Comparison of ENCODE assay signal across 14 mouse cellular contexts in the genomic region with DNA sequence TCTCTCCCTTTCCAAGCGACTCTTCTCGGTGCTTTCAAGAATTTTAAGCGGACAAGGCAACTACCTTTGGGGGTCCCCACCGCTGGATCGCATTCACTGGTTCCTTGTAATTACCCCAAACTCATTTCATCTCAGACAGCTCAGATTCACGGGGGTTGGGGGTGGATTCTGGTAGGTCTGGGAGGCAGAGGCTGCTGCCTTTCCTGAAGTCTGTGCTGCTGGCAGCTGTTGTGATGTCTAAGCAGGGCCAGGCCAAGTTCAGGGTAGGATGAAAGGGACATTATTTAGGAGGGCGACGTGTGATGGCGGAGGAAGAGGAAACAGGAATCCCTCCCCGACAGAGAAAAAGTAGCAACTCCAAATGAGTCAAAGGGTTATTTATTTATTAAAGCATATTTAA.
DNase-seq lines count a peak whose midpoint lies in the region; ATAC-seq and TF ChIP-seq lines count a peak whose summit lies in the region.
"Had no signal": no experiment of that assay in that cellular context is flagged by ENCODE, and none has a peak within 500 bp of the region (broad histone marks: within the 10 kb centered on the region; RNA-seq: fewer than 3 reads in every experiment).

No protein-coding gene starts in this region.

- WGBS in forebrain, embryonic 13.5 days, result 79% methylated on average over 10 of the region's 10 CpGs
- 79% methylated on average over 10 of the region's 10 CpGs for WGBS in forebrain, embryonic 11.5 days
- 58% methylated on average over 10 of the region's 10 CpGs for WGBS in hindbrain, postnatal 0 days
- WGBS in hindbrain, embryonic 16.5 days, result 79% methylated on average over 10 of the region's 10 CpGs
- WGBS in midbrain, embryonic 12.5 days, result 72% methylated on average over 10 of the region's 10 CpGs

- H3K27me3 ChIP-seq in forebrain, embryonic 13.5 days, result no peaks in the 10 kb centered on the region
- H3K27me3 ChIP-seq in forebrain, embryonic 11.5 days (ENCODE audit: control insufficient read depth, insufficient read depth, low read length), result no peaks in the 10 kb centered on the region
- H3K27me3 ChIP-seq in hindbrain, postnatal 0 days (ENCODE audit: insufficient read depth, low read length), result no peaks in the 10 kb centered on the region
- no peaks in the 10 kb centered on the region for H3K27me3 ChIP-seq in hindbrain, embryonic 16.5 days (replicated peaks; ENCODE audit: control insufficient read depth, insufficient read depth, low read length)
- H3K27me3 ChIP-seq in E14TG2a.4 (ENCODE audit: insufficient read depth, low read length), result peaks cover 29% of the 10 kb centered on the region
- no peaks in the 10 kb centered on the region for H3K27me3 ChIP-seq in midbrain, embryonic 12.5 days
- H3K27me3 ChIP-seq: hindbrain, embryonic 12.5 days had no signal

- H3K4me3 ChIP-seq in forebrain, embryonic 13.5 days, result no peak overlapping the region
- no peak overlapping the region for H3K4me3 ChIP-seq in forebrain, embryonic 11.5 days (ENCODE audit: low read depth, low read length)
- no peak overlapping the region for H3K4me3 ChIP-seq in hindbrain, postnatal 0 days (ENCODE audit: low read length)
- no peak overlapping the region for H3K4me3 ChIP-seq in hindbrain, embryonic 16.5 days (ENCODE audit: low read length)
- H3K4me3 ChIP-seq in E14TG2a.4 (replicated peaks; ENCODE audit: low read length), result peak overlapping the region; percentile 66
- H3K4me3 ChIP-seq in midbrain, embryonic 12.5 days, result no peak overlapping the region
- H3K4me3 ChIP-seq: hindbrain, embryonic 12.5 days had no signal

- DNase-seq in forebrain, embryonic 11.5 days (ENCODE audit: low spot score), result no peak
- no peak for DNase-seq in hindbrain, postnatal 0 days (ENCODE audit: low spot score)
- no peak for DNase-seq in adrenal gland, adult (ENCODE audit: inconsistent age in 2 of 2, low spot score in 1 of 2)
- DNase-seq in embryo, embryonic 10.5 days (ENCODE audit: low spot score), result no peak
- DNase-seq: adrenal gland, postnatal 25 days; cerebellum, adult 11 months; lung, adult 2 months; thymus, postnatal 14 days had no signal

- no peaks in the 10 kb centered on the region for H3K36me3 ChIP-seq in forebrain, embryonic 13.5 days (ENCODE audit: poor library complexity, severe bottlenecking)
- no peaks in the 10 kb centered on the region for H3K36me3 ChIP-seq in forebrain, embryonic 11.5 days (ENCODE audit: control insufficient read depth, insufficient read depth, low read length)
- no peaks in the 10 kb centered on the region for H3K36me3 ChIP-seq in hindbrain, postnatal 0 days (ENCODE audit: insufficient read depth, low read length)
- H3K36me3 ChIP-seq in hindbrain, embryonic 16.5 days (ENCODE audit: control insufficient read depth, insufficient read depth, low read length), result no peaks in the 10 kb centered on the region
- H3K36me3 ChIP-seq in E14TG2a.4 (ENCODE audit: insufficient read depth, low read length), result no peaks in the 10 kb centered on the region
- H3K36me3 ChIP-seq in midbrain, embryonic 12.5 days, result no peaks in the 10 kb centered on the region
- H3K36me3 ChIP-seq: hindbrain, embryonic 12.5 days had no signal

- no peaks in the 10 kb centered on the region for H3K9me3 ChIP-seq in forebrain, embryonic 13.5 days (replicated peaks)
- H3K9me3 ChIP-seq in forebrain, embryonic 11.5 days (ENCODE audit: control insufficient read depth, low read length), result no peaks in the 10 kb centered on the region
- no peaks in the 10 kb centered on the region; the same call in 1 of the 2 replicates for H3K9me3 ChIP-seq in hindbrain, postnatal 0 days (ENCODE audit: low read length)
- no peaks in the 10 kb centered on the region for H3K9me3 ChIP-seq in hindbrain, embryonic 16.5 days (ENCODE audit: control insufficient read depth, low read length)
- H3K9me3 ChIP-seq in E14TG2a.4 (ENCODE audit: low read length), result peaks cover 3% of the 10 kb centered on the region; the same call in 1 of the 2 replicates
- H3K9me3 ChIP-seq in midbrain, embryonic 12.5 days, result peaks cover 3% of the 10 kb centered on the region; the same call in 1 of the 2 replicates
- H3K9me3 ChIP-seq: hindbrain, embryonic 12.5 days had no signal

- TF ChIP-seq CTCF in hindbrain, postnatal 0 days (IDR thresholded peaks at IDR 0.05; ENCODE audit: low read depth), result no peak
- TF ChIP-seq CTCF in E14TG2a.4 (conservative IDR thresholded peaks at IDR 0.05; ENCODE audit: low read length), result no peak

- ATAC-seq in forebrain, embryonic 13.5 days, result no peak
- no peak for ATAC-seq in forebrain, embryonic 11.5 days (replicated peaks; ENCODE audit: low FRiP score)
- no peak for ATAC-seq in hindbrain, postnatal 0 days
- ATAC-seq in hindbrain, embryonic 16.5 days, result no peak
- ATAC-seq in midbrain, embryonic 12.5 days (ENCODE audit: low FRiP score, low read depth), result no peak

- H3K4me2 ChIP-seq in forebrain, embryonic 13.5 days, result peak overlapping the region; percentile 32; the same call in 1 of the 2 replicates
- no peak overlapping the region for H3K4me2 ChIP-seq in forebrain, embryonic 11.5 days (ENCODE audit: low read depth, low read length, severe bottlenecking)
- peak overlapping the region; percentile 38; the same call in 1 of the 2 replicates for H3K4me2 ChIP-seq in hindbrain, postnatal 0 days (ENCODE audit: low read depth, low read length)
- no peak overlapping the region for H3K4me2 ChIP-seq in hindbrain, embryonic 16.5 days (ENCODE audit: low read length)
- H3K4me2 ChIP-seq in midbrain, embryonic 12.5 days (replicated peaks), result peak overlapping the region; percentile 36; the same call in 1 of the 2 replicates
- H3K4me2 ChIP-seq: heart, embryonic 11.5 days; hindbrain, embryonic 12.5 days had no signal

- H3K4me1 ChIP-seq in forebrain, embryonic 13.5 days, result peaks cover 11% of the 10 kb centered on the region
- no peaks in the 10 kb centered on the region for H3K4me1 ChIP-seq in forebrain, embryonic 11.5 days (replicated peaks; ENCODE audit: control insufficient read depth, insufficient read depth, low read length)
- peaks cover 5% of the 10 kb centered on the region; the same call in 1 of the 2 replicates for H3K4me1 ChIP-seq in hindbrain, postnatal 0 days (ENCODE audit: insufficient read depth, low read length)
- H3K4me1 ChIP-seq in hindbrain, embryonic 16.5 days (ENCODE audit: control insufficient read depth, insufficient read depth, low read depth, low read length), result no peaks in the 10 kb centered on the region; the same call in none of the 2 replicates
- H3K4me1 ChIP-seq in E14TG2a.4 (replicated peaks; ENCODE audit: low read depth, low read length), result peaks cover 9% of the 10 kb centered on the region
- H3K4me1 ChIP-seq in midbrain, embryonic 12.5 days, result peaks cover 11% of the 10 kb centered on the region
- H3K4me1 ChIP-seq: hindbrain, embryonic 12.5 days had no signal

- H3K27ac ChIP-seq in forebrain, embryonic 13.5 days, result no peak overlapping the region
- no peak overlapping the region for H3K27ac ChIP-seq in forebrain, embryonic 11.5 days (ENCODE audit: low read depth, low read length)
- H3K27ac ChIP-seq in hindbrain, postnatal 0 days, result no peak overlapping the region
- no peak overlapping the region for H3K27ac ChIP-seq in hindbrain, embryonic 16.5 days (ENCODE audit: low read depth, low read length)
- H3K27ac ChIP-seq in midbrain, embryonic 12.5 days (replicated peaks), result no peak overlapping the region
- H3K27ac ChIP-seq: hindbrain, embryonic 12.5 days had no signal

- no peak overlapping the region for H3K9ac ChIP-seq in forebrain, embryonic 13.5 days
- H3K9ac ChIP-seq in forebrain, embryonic 11.5 days (ENCODE audit: low read length), result no peak overlapping the region
- no peak overlapping the region for H3K9ac ChIP-seq in hindbrain, postnatal 0 days (replicated peaks; ENCODE audit: low read length)
- no peak overlapping the region for H3K9ac ChIP-seq in hindbrain, embryonic 16.5 days (ENCODE audit: low read depth, low read length)
- H3K9ac ChIP-seq in midbrain, embryonic 12.5 days (replicated peaks), result no peak overlapping the region
- H3K9ac ChIP-seq: hindbrain, embryonic 12.5 days had no signal

Comparison
In these comparisons a context has a peak if more than half of its experiments do, and no peak if none do; other contexts are left out.
1. H3K4me2 ChIP-seq: peak in forebrain, embryonic 13.5 days (single experiment), hindbrain, postnatal 0 days (single experiment) and midbrain, embryonic 12.5 days (single experiment); none in forebrain, embryonic 11.5 days (single experiment) and hindbrain, embryonic 16.5 days (single experiment).